Mouse (Mus musculus) liver, embryonic 16.5 days (tissue): ENCODE measurements around the gene Pitpnc1. TPM values are rescaled to one million over a fixed set of nuclear protein-coding genes. Genes with fewer than 3 reads are reported as not detected.

Experiments
- ATAC-seq: fragments of 200-750 bp; cut with Nextera tagmentation; 2 replicates; pipeline ENCODE4 v1.8.0; 2017; ENCODE audit warnings: low read depth, mild to moderate bottlenecking, moderate number of reproducible peaks, moderate library complexity
- H3K27ac ChIP-seq: fragments of 300-500 bp; sonication (generic); 2 replicates; pipeline ENCODE4 v1.5.1; 2014; ENCODE audit warnings: mild to moderate bottlenecking, low read length
- H3K27me3 ChIP-seq: fragments of 300-500 bp; sonication (generic); 2 replicates; pipeline ENCODE4 v1.6.1; 2014; ENCODE audit warnings: low read depth, low read length, mixed read lengths; ENCODE audit not compliant: control insufficient read depth, insufficient read depth
- H3K36me3 ChIP-seq: fragments of 300-500 bp; sonication (generic); 2 replicates; pipeline ENCODE4 v1.6.1; 2014; ENCODE audit warnings: mild to moderate bottlenecking; ENCODE audit not compliant: control insufficient read depth, insufficient read depth
- H3K4me1 ChIP-seq: fragments of 300-500 bp; sonication (generic); 2 replicates; pipeline ENCODE4 v1.6.1; 2014; ENCODE audit warnings: low read depth, low read length, mixed read lengths; ENCODE audit not compliant: control insufficient read depth
- H3K4me2 ChIP-seq: fragments of 300-500 bp; sonication (generic); 2 replicates; pipeline ENCODE4 v1.6.1; 2014; ENCODE audit warnings: low read depth, low read length, mixed read lengths
- H3K4me3 ChIP-seq: fragments of 300-500 bp; sonication (generic); 2 replicates; pipeline ENCODE4 v1.5.1; 2014; ENCODE audit warnings: low read depth, mild to moderate bottlenecking, low read length
- H3K9ac ChIP-seq: fragments of 300-500 bp; sonication (generic); 2 replicates; pipeline ENCODE4 v1.6.1; 2014; ENCODE audit warnings: low read depth, low read length
- H3K9me3 ChIP-seq: fragments of 300-500 bp; sonication (generic); replicated peaks from 2 replicates; pipeline ENCODE4 v1.6.1; 2016; ENCODE audit warnings: low read length; ENCODE audit not compliant: control insufficient read depth
- WGBS: fragments of 180-500 bp; shearing (Covaris S2); extraction: QIAGEN DNeasy Blood & Tissue Kit; methylation state at CpG from one replicate; pipeline ENCODE4 v1.1.7; 2014; ENCODE audit not compliant: insufficient replicate concordance; 5-methylcytosine and 5-hydroxymethylcytosine counted together
- polyA plus RNA-seq: library from polyadenylated mRNA; unstranded; fragments of >200 nt; fragmentation: Nextera tagmentation; extraction: Ambion mirVana; gene quantifications from 2 replicates; pipeline ENCODE4 v1.2.1, GENCODE M21; 2015

Gene Pitpnc1
- polyA plus RNA-seq, 1 experiment from 2014 or later: 7.6 TPM

GRCm38 (mm10) chr11:107331425-107331824 lies 139.1 kb downstream of the Pitpnc1 start:
- Histone ChIP-seq H3K27me3 (no peaks in the 10 kb centered on the region), H3K36me3 (no peaks in the 10 kb centered on the region), H3K4me2 (no peak overlapping the region), H3K4me3 (no peak overlapping the region), H3K9me3 (no peaks in the 10 kb centered on the region; the same call in 1 of the 2 replicates), H3K9ac (no peak overlapping the region), H3K27ac (no peak overlapping the region), H3K4me1 (no peaks in the 10 kb centered on the region)
- WGBS: 66% methylated on average over 2 of the region's 2 CpGs
- no peak for ATAC-seq

- Histone ChIP-seq H3K4me2 (no peak overlapping the region), H3K4me3 (no peak overlapping the region), H3K9ac (no peak overlapping the region), H3K9me3 (no peaks in the 10 kb centered on the region), H3K36me3 (no peaks in the 10 kb centered on the region), H3K27ac (no peak overlapping the region), H3K27me3 (no peaks in the 10 kb centered on the region), H3K4me1 (no peaks in the 10 kb centered on the region)
- ATAC-seq: peak; percentile 16; the same call in 1 of the 2 replicates
- WGBS: 72% methylated on average over 10 of the region's 10 CpGs
These were observed 143.2 kb downstream of the Pitpnc1 start for GRCm38 (mm10) chr11:107327326-107327725.

- no peak overlapping the region for H3K9ac ChIP-seq
- no peak for ATAC-seq
- H3K4me2 ChIP-seq: no peak overlapping the region
- H3K27ac ChIP-seq: no peak overlapping the region
- H3K36me3 ChIP-seq: no peaks in the 10 kb centered on the region
- no peaks in the 10 kb centered on the region for H3K9me3 ChIP-seq
- WGBS: 68% methylated on average over 14 of the region's 14 CpGs
- no peak overlapping the region for H3K4me3 ChIP-seq
- H3K4me1 ChIP-seq: no peaks in the 10 kb centered on the region
- H3K27me3 ChIP-seq: no peaks in the 10 kb centered on the region
These were observed 144.5 kb downstream of the Pitpnc1 start for GRCm38 (mm10) chr11:107325739-107326725.

GRCm38 (mm10) chr11:107325226-107325625 lies 145.3 kb downstream of the Pitpnc1 start:
- ATAC-seq: no peak
- Histone ChIP-seq H3K4me2 (no peak overlapping the region), H3K4me3 (no peak overlapping the region), H3K4me1 (no peaks in the 10 kb centered on the region), H3K27me3 (no peaks in the 10 kb centered on the region), H3K9ac (no peak overlapping the region), H3K9me3 (no peaks in the 10 kb centered on the region), H3K27ac (no peak overlapping the region), H3K36me3 (no peaks in the 10 kb centered on the region)
- WGBS: 81% methylated on average over 4 of the region's 4 CpGs

- Histone ChIP-seq H3K27me3 (no peaks in the 10 kb centered on the region), H3K4me1 (no peaks in the 10 kb centered on the region), H3K27ac (no peak overlapping the region), H3K4me2 (no peak overlapping the region), H3K9me3 (no peaks in the 10 kb centered on the region), H3K9ac (no peak overlapping the region), H3K36me3 (no peaks in the 10 kb centered on the region), H3K4me3 (no peak overlapping the region)
- WGBS: 81% methylated on average over 18 of the region's 18 CpGs
- no peak for ATAC-seq
These were observed 147.3 kb downstream of the Pitpnc1 start for GRCm38 (mm10) chr11:107323173-107323572.

GRCm38 (mm10) chr11:107322226-107322625 lies 148.3 kb downstream of the Pitpnc1 start:
- Histone ChIP-seq H3K27ac (no peak overlapping the region), H3K4me1 (no peaks in the 10 kb centered on the region), H3K4me2 (no peak overlapping the region), H3K9ac (no peak overlapping the region), H3K36me3 (no peaks in the 10 kb centered on the region), H3K9me3 (no peaks in the 10 kb centered on the region), H3K27me3 (no peaks in the 10 kb centered on the region), H3K4me3 (no peak overlapping the region)
- ATAC-seq: no peak
- WGBS: 90% methylated on average over 13 of the region's 13 CpGs

GRCm38 (mm10) chr11:107321819-107322218 lies 148.7 kb downstream of the Pitpnc1 start:
- Histone ChIP-seq H3K36me3 (no peaks in the 10 kb centered on the region), H3K4me1 (no peaks in the 10 kb centered on the region), H3K27me3 (no peaks in the 10 kb centered on the region), H3K4me2 (no peak overlapping the region), H3K9ac (no peak overlapping the region), H3K9me3 (no peaks in the 10 kb centered on the region), H3K27ac (no peak overlapping the region), H3K4me3 (no peak overlapping the region)
- WGBS: 88% methylated on average over 3 of the region's 3 CpGs
- ATAC-seq: no peak

GRCm38 (mm10) chr11:107319861-107320260 lies 150.6 kb downstream of the Pitpnc1 start:
- H3K4me2 ChIP-seq: no peak overlapping the region
- no peak overlapping the region for H3K27ac ChIP-seq
- 79% methylated on average over 10 of the region's 10 CpGs for WGBS
- no peaks in the 10 kb centered on the region; the same call in 1 of the 2 replicates for H3K36me3 ChIP-seq
- H3K9ac ChIP-seq: no peak overlapping the region
- no peak for ATAC-seq
- H3K9me3 ChIP-seq: no peaks in the 10 kb centered on the region
- no peaks in the 10 kb centered on the region for H3K4me1 ChIP-seq
- no peak overlapping the region for H3K4me3 ChIP-seq
- H3K27me3 ChIP-seq: no peaks in the 10 kb centered on the region

- Histone ChIP-seq H3K4me2 (no peak overlapping the region), H3K27me3 (no peaks in the 10 kb centered on the region), H3K9me3 (no peaks in the 10 kb centered on the region), H3K4me1 (no peaks in the 10 kb centered on the region), H3K9ac (no peak overlapping the region), H3K36me3 (no peaks in the 10 kb centered on the region; the same call in 1 of the 2 replicates), H3K4me3 (no peak overlapping the region), H3K27ac (peak overlapping the region; percentile 1; the same call in 1 of the 2 replicates)
- peak; percentile 58 for ATAC-seq
- WGBS: 45% methylated on average over 14 of the region's 14 CpGs
These were observed 152.7 kb downstream of the Pitpnc1 start for GRCm38 (mm10) chr11:107317653-107318281.
